18 mouse cellular contexts compared by ENCODE assay signal in genomic region chr2:178154129-178154528, GRCm38 (mm10). TPM values are rescaled to one million over a fixed set of nuclear protein-coding genes. Genes with fewer than 3 reads are reported as not detected.
A peak's percentile ranks its signal among the peaks of the same experiment; 100 is the strongest.
DNase-seq lines count a peak whose midpoint lies in the region; ATAC-seq and TF ChIP-seq lines count a peak whose summit lies in the region.
"Had no signal": no experiment of that assay in that cellular context is flagged by ENCODE, and none has a peak within 500 bp of the region (broad histone marks: within the 10 kb centered on the region; RNA-seq: fewer than 3 reads in every experiment).

No protein-coding gene starts in this region.

- H3K9ac ChIP-seq in forebrain, embryonic 14.5 days (ENCODE audit: low read length): 0 out of 2 replicates have a peak overlapping the region, but pooled peaks have one; percentile 21
- H3K9ac ChIP-seq in hindbrain, embryonic 13.5 days: peak overlapping the region; percentile 58
- H3K9ac ChIP-seq in neural tube, embryonic 14.5 days (replicated peaks; ENCODE audit: low read depth, low read length): no peak overlapping the region
- H3K9ac ChIP-seq in kidney, embryonic 15.5 days: no peak overlapping the region
- H3K9ac ChIP-seq: embryonic facial prominence, embryonic 15.5 days; liver, embryonic 12.5 days had no signal

- peak; percentile 42 for TF ChIP-seq CTCF in layer of hippocampus, adult 2 months (conservative IDR thresholded peaks at IDR 0.05)

- H3K27me3 ChIP-seq in forebrain, embryonic 14.5 days (replicated peaks; ENCODE audit: control insufficient read depth, insufficient read depth, low read length): no peaks in the 10 kb centered on the region
- no peaks in the 10 kb centered on the region for H3K27me3 ChIP-seq in hindbrain, embryonic 13.5 days
- H3K27me3 ChIP-seq in neural tube, embryonic 14.5 days (ENCODE audit: control insufficient read depth, insufficient read depth, low read length): no peaks in the 10 kb centered on the region
- H3K27me3 ChIP-seq in kidney, embryonic 15.5 days: no peaks in the 10 kb centered on the region
- H3K27me3 ChIP-seq: embryonic facial prominence, embryonic 15.5 days had no signal

- WGBS in forebrain, embryonic 14.5 days: 44% methylated on average over 5 of the region's 5 CpGs
- 39% methylated on average over 5 of the region's 5 CpGs for WGBS in hindbrain, embryonic 13.5 days
- WGBS in neural tube, embryonic 14.5 days: 28% methylated on average over 5 of the region's 5 CpGs
- 58% methylated on average over 5 of the region's 5 CpGs for WGBS in kidney, embryonic 15.5 days

- H3K4me1 ChIP-seq in forebrain, embryonic 14.5 days (ENCODE audit: control insufficient read depth, insufficient read depth, low read length): peaks cover 4% of the 10 kb centered on the region
- peaks cover 47% of the 10 kb centered on the region for H3K4me1 ChIP-seq in hindbrain, embryonic 13.5 days (replicated peaks)
- peaks cover 14% of the 10 kb centered on the region for H3K4me1 ChIP-seq in neural tube, embryonic 14.5 days (ENCODE audit: control insufficient read depth, insufficient read depth, low read length)
- no peaks in the 10 kb centered on the region for H3K4me1 ChIP-seq in kidney, embryonic 15.5 days
- H3K4me1 ChIP-seq: embryonic facial prominence, embryonic 15.5 days; liver, embryonic 12.5 days had no signal

- no peak overlapping the region for H3K4me3 ChIP-seq in layer of hippocampus, adult 2 months
- H3K4me3 ChIP-seq in forebrain, embryonic 14.5 days (ENCODE audit: low read depth, low read length): no peak overlapping the region
- no peak overlapping the region for H3K4me3 ChIP-seq in hindbrain, embryonic 13.5 days
- H3K4me3 ChIP-seq in neural tube, embryonic 14.5 days (ENCODE audit: low read depth, low read length): no peak overlapping the region
- H3K4me3 ChIP-seq in kidney, embryonic 15.5 days (replicated peaks): no peak overlapping the region
- H3K4me3 ChIP-seq: embryonic facial prominence, embryonic 15.5 days; liver, embryonic 12.5 days had no signal

- H3K4me2 ChIP-seq in forebrain, embryonic 14.5 days (ENCODE audit: low read length): no peak overlapping the region
- 0 out of 2 replicates have a peak overlapping the region, but pooled peaks have one; percentile 15 for H3K4me2 ChIP-seq in hindbrain, embryonic 13.5 days
- no peak overlapping the region; the same call in 1 of the 2 replicates for H3K4me2 ChIP-seq in neural tube, embryonic 14.5 days (ENCODE audit: low read depth, low read length)
- H3K4me2 ChIP-seq in kidney, embryonic 15.5 days: no peak overlapping the region
- H3K4me2 ChIP-seq: embryonic facial prominence, embryonic 15.5 days; liver, embryonic 12.5 days had no signal

- DNase-seq in layer of hippocampus, adult 2 months (ENCODE audit: low spot score in 2 of 2): no peak
- no peak for DNase-seq in layer of hippocampus, postnatal 25 days (ENCODE audit: extremely low spot score in 1 of 2, low spot score in 1 of 2)
- peak; percentile 20 for DNase-seq in forebrain, embryonic 14.5 days (ENCODE audit: low spot score)
- DNase-seq in gastrocnemius, postnatal 14 days: no peak
- DNase-seq: adrenal gland, postnatal 25 days; heart, adult 18-20 months; heart, postnatal 14 days; kidney, postnatal 4 days had no signal

- intact Hi-C loops in gastrocnemius, postnatal 14 days (cut with DNase I; ENCODE audit: low total_unique reads): no loop called here

- no peaks in the 10 kb centered on the region for H3K9me3 ChIP-seq in forebrain, embryonic 14.5 days (replicated peaks; ENCODE audit: control insufficient read depth, low read length)
- H3K9me3 ChIP-seq in hindbrain, embryonic 13.5 days: no peaks in the 10 kb centered on the region
- no peaks in the 10 kb centered on the region for H3K9me3 ChIP-seq in neural tube, embryonic 14.5 days (ENCODE audit: control insufficient read depth, low read length)
- no peaks in the 10 kb centered on the region for H3K9me3 ChIP-seq in kidney, embryonic 15.5 days (replicated peaks)
- H3K9me3 ChIP-seq: embryonic facial prominence, embryonic 15.5 days; liver, embryonic 12.5 days; megakaryocyte, embryonic 14.5 days had no signal

- 0 out of 2 replicates have a peak, but pooled peaks have one; percentile 2 for ATAC-seq in forebrain, embryonic 14.5 days
- ATAC-seq in hindbrain, embryonic 13.5 days (ENCODE audit: low FRiP score): 0 out of 2 replicates have a peak, but pooled peaks have one; percentile 24
- 0 out of 2 replicates have a peak, but pooled peaks have one; percentile 10 for ATAC-seq in neural tube, embryonic 14.5 days (ENCODE audit: low read depth)
- no peak for ATAC-seq in kidney, embryonic 15.5 days (replicated peaks; ENCODE audit: low FRiP score)
- ATAC-seq: intestine, embryonic 16.5 days had no signal

- peak overlapping the region; percentile 90 for H3K27ac ChIP-seq in layer of hippocampus, adult 2 months
- H3K27ac ChIP-seq in forebrain, embryonic 14.5 days (ENCODE audit: low read depth, low read length): peak overlapping the region; percentile 16; the same call in 1 of the 2 replicates
- peak overlapping the region; percentile 85 for H3K27ac ChIP-seq in hindbrain, embryonic 13.5 days
- H3K27ac ChIP-seq in neural tube, embryonic 14.5 days (ENCODE audit: low read depth, low read length): peak overlapping the region; percentile 73
- H3K27ac ChIP-seq in kidney, embryonic 15.5 days: no peak overlapping the region
- H3K27ac ChIP-seq: embryonic facial prominence, embryonic 15.5 days; liver, embryonic 12.5 days; stomach, postnatal 0 days had no signal

- H3K36me3 ChIP-seq in forebrain, embryonic 14.5 days (ENCODE audit: control insufficient read depth, insufficient read depth, low read length): no peaks in the 10 kb centered on the region
- H3K36me3 ChIP-seq in hindbrain, embryonic 13.5 days: no peaks in the 10 kb centered on the region
- no peaks in the 10 kb centered on the region for H3K36me3 ChIP-seq in neural tube, embryonic 14.5 days (ENCODE audit: control insufficient read depth, insufficient read depth, low read length)
- H3K36me3 ChIP-seq in kidney, embryonic 15.5 days: no peaks in the 10 kb centered on the region
- H3K36me3 ChIP-seq: embryonic facial prominence, embryonic 15.5 days; G1E; liver, embryonic 12.5 days had no signal

RNA-seq across cellular contexts. Expression of gene Phactr3, which starts 35.4 kb away (rescaled TPM):
- total RNA-seq in layer of hippocampus, adult 2 months (2021): 100 to 1,000 TPM; 139 to 141 TPM
- total RNA-seq in layer of hippocampus, postnatal 25 days (2021): 100 to 1,000 TPM; 148 TPM
- 56.4 and 66.7 TPM in 2 replicates for polyA plus RNA-seq in forebrain, embryonic 14.5 days (2014; fragmentation: Nextera tagmentation; extraction: Ambion mirVana)
- 39.9 and 42.1 TPM in 2 replicates for polyA plus RNA-seq in hindbrain, embryonic 13.5 days (2015; fragmentation: Nextera tagmentation; extraction: Ambion mirVana)
- 58.7 and 66.9 TPM in 2 replicates for polyA plus RNA-seq in neural tube, embryonic 14.5 days (2014; fragmentation: Nextera tagmentation; extraction: Ambion mirVana)
- 0.85 and 1.5 TPM in 2 replicates for polyA plus RNA-seq in kidney, embryonic 15.5 days (2015; fragmentation: Nextera tagmentation; extraction: Ambion mirVana)
- total RNA-seq in gastrocnemius, postnatal 14 days (2021): under 1 TPM in 1 of 2 experiments, not detected in 1; 0.10 TPM
- total RNA-seq: common myeloid progenitor, adult 5-6 weeks had no signal
- polyA plus RNA-seq: G1E had no signal

Comparison
In these comparisons a context has a peak if more than half of its experiments do, and no peak if none do; other contexts are left out.
1. H3K9ac ChIP-seq: peak in forebrain, embryonic 14.5 days (single experiment) and hindbrain, embryonic 13.5 days (single experiment); none in neural tube, embryonic 14.5 days (single experiment) and kidney, embryonic 15.5 days (single experiment).
2. RNA of gene Phactr3, which starts 35.4 kb away (polyA plus RNA-seq): 58.7 to 66.9 TPM in neural tube, embryonic 14.5 days, 56.4 to 66.7 TPM in forebrain, embryonic 14.5 days and 39.9 to 42.1 TPM in hindbrain, embryonic 13.5 days; 0.85 to 1.5 TPM in kidney, embryonic 15.5 days; every median in the first group is over 10 times any median in the second.